Mouse (Mus musculus) cerebellum, adult 2 months (tissue): ENCODE measurements around the gene Gab1. TPM values are rescaled to one million over a fixed set of nuclear protein-coding genes. Genes with fewer than 3 reads are reported as not detected.
"Not testable (repeated sequence)": the region's sequence is repeated elsewhere in the genome, so short reads cannot be mapped to it uniquely, and the experiment has no call there.

Experiments
- DNase-seq, 2 experiments: peaks; one replicate each; pipeline ENCODE4 v3.0.0; 2021
- H3K27ac ChIP-seq: fragments of 200-500 bp; 2 replicates; pipeline ENCODE4 v1.5.1; 2012; ENCODE audit warnings: low read length, control low read depth, inconsistent platforms; ENCODE audit not compliant: insufficient read depth
- H3K27me3 ChIP-seq: fragments of 200-500 bp; 2 replicates; pipeline ENCODE4 v1.6.1; 2012; ENCODE audit warnings: inconsistent platforms, mild to moderate bottlenecking, low read length, moderate library complexity; ENCODE audit not compliant: control insufficient read depth, insufficient read depth
- H3K4me1 ChIP-seq: fragments of 200-500 bp; 2 replicates; pipeline ENCODE4 v1.6.1; 2011; ENCODE audit warnings: low read length; ENCODE audit not compliant: control insufficient read depth, insufficient read depth
- H3K4me3 ChIP-seq: fragments of 200-500 bp; replicated peaks from 2 replicates; pipeline ENCODE3; 2011; ENCODE audit warnings: mild to moderate bottlenecking, low read depth, low read length, control low read depth; ENCODE audit not compliant: insufficient read depth
- CTCF ChIP-seq: fragments of 200-500 bp; IDR thresholded peaks from 2 replicates; pipeline ENCODE4 v1.5.1; 2011; ENCODE audit warnings: low read depth, mild to moderate bottlenecking, control low read depth, low read length, moderate library complexity, borderline replicate concordance; ENCODE audit not compliant: insufficient read depth
- POLR2A ChIP-seq: fragments of 200-500 bp; IDR thresholded peaks from 2 replicates; pipeline ENCODE4 v1.6.1; 2011; ENCODE audit warnings: low read length, control low read depth, borderline replicate concordance; ENCODE audit not compliant: insufficient read depth
- WGBS: fragments of 180-500 bp; shearing (Covaris S2); methylation state at CpG from one replicate; pipeline ENCODE4 v1.1.7; 2018; 5-methylcytosine and 5-hydroxymethylcytosine counted together
- polyA plus RNA-seq: library from polyadenylated mRNA; depleted of rRNA; stranded (reverse); fragments of >200 nt; gene quantifications from 2 replicates; pipeline ENCODE4 v1.2.3, GENCODE M21; 2012; rRNA removed

The Gab1 gene
- polyA plus RNA-seq, 1 experiment, result 34.0 TPM

GRCm38 (mm10) chr8:80739155-80739924, 141.0 kb downstream of the Gab1 start, which contains the start of gene Smarca5:
TSS of gene Smarca5 (minus strand) at chr8:80739497.
- WGBS, result 2% methylated on average over 81 of the region's 91 CpGs
- peak; percentile 94 to 99 for DNase-seq
- H3K27me3 ChIP-seq, H3K4me1 ChIP-seq: not testable (repeated sequence)
- Histone ChIP-seq H3K4me3 (peak within 1 kb of the TSS; percentile 96), H3K27ac (peak within 1 kb of the TSS; percentile 82)
- TF ChIP-seq POLR2A, result peak; percentile 74

- under 1% methylated on average over 82 of the region's 84 CpGs for WGBS
- Histone ChIP-seq H3K4me1 (no peaks in the 10 kb centered on the region), H3K27ac (peak overlapping the region; percentile 78), H3K27me3 (no peaks in the 10 kb centered on the region), H3K4me3 (peak overlapping the region; percentile 96)
- TF ChIP-seq POLR2A (no peak), CTCF (no peak)
- DNase-seq, result peak; percentile 55 to 61
Observed at GRCm38 (mm10) chr8:80738388-80739154, 141.7 kb downstream of the Gab1 start.

- H3K4me3 ChIP-seq, result peak overlapping the region; percentile 96
- 0% methylated on average over 5 of the region's 5 CpGs for WGBS
- peak overlapping the region; percentile 78 for H3K27ac ChIP-seq
- TF ChIP-seq POLR2A, result no peak
- no peak for TF ChIP-seq CTCF
- DNase-seq, result peak in 1 of 2 experiments; percentile 50
- H3K27me3 ChIP-seq, result no peaks in the 10 kb centered on the region
- no peaks in the 10 kb centered on the region for H3K4me1 ChIP-seq
Observed at GRCm38 (mm10) chr8:80738046-80738387, 142.3 kb downstream of the Gab1 start.

GRCm38 (mm10) chr8:80732326-80732725, 148.0 kb downstream of the Gab1 start:
- Histone ChIP-seq H3K27me3 (no peaks in the 10 kb centered on the region), H3K4me3 (no peak overlapping the region), H3K4me1 (no peaks in the 10 kb centered on the region), H3K27ac (no peak overlapping the region)
- TF ChIP-seq POLR2A (no peak), CTCF (no peak)
- no peak for DNase-seq

- no peak for TF ChIP-seq POLR2A
- no peak for TF ChIP-seq CTCF
- 93% methylated on average over 1 of the region's 1 CpGs for WGBS
- Histone ChIP-seq H3K4me3 (no peak overlapping the region), H3K27ac (no peak overlapping the region), H3K4me1 (no peaks in the 10 kb centered on the region), H3K27me3 (no peaks in the 10 kb centered on the region)
- no peak for DNase-seq
Observed at GRCm38 (mm10) chr8:80714461-80714860, 165.9 kb downstream of the Gab1 start.

Other genes starting within 250 kb of the Gab1 start
- 18.9 and 20.7 TPM in 2 replicates for gene Smarca5, start 141.0 kb downstream of the Gab1 start, polyA plus RNA-seq
- gene Usp38, start 134.4 kb upstream of the Gab1 start, polyA plus RNA-seq, result 13.1 and 13.7 TPM in 2 replicates